Mouse (Mus musculus) E14TG2a.4 (cell line): Measurements from ENCODE around the gene Wbp11.

Experiments used
- H3K27me3 ChIP-seq: 2 replicates; pipeline ENCODE4 v1.6.1; 2014; ENCODE audit warnings: low read length, control low read depth; ENCODE audit not compliant: insufficient read depth
- H3K36me3 ChIP-seq: 2 replicates; pipeline ENCODE4 v1.6.1; 2014; ENCODE audit warnings: low read length, control low read depth; ENCODE audit not compliant: insufficient read depth
- H3K4me1 ChIP-seq: replicated peaks from 2 replicates; pipeline ENCODE4 v1.6.1; 2014; ENCODE audit warnings: low read depth, low read length, control low read depth
- H3K4me3 ChIP-seq: replicated peaks from 2 replicates; pipeline ENCODE4 v1.5.1; 2014; ENCODE audit warnings: mild to moderate bottlenecking, low read length
- H3K9me3 ChIP-seq: 2 replicates; pipeline ENCODE4 v1.6.1; 2014; ENCODE audit warnings: low read length, control low read depth
- CTCF ChIP-seq: conservative IDR thresholded peaks from 2 replicates; pipeline ENCODE4 v1.5.1; 2014; ENCODE audit warnings: low read length
- NANOG ChIP-seq: IDR thresholded peaks from 2 replicates; pipeline ENCODE4 v1.6.1; 2014; ENCODE audit warnings: borderline replicate concordance, low read length, mixed read lengths
- POU5F1 ChIP-seq: IDR thresholded peaks from 2 replicates; pipeline ENCODE4 v1.6.1; 2014; ENCODE audit warnings: low read length, borderline replicate concordance

Gene Wbp11

GRCm38 (mm10) chr6:136848971-136849370 is 20.9 kb upstream of the Wbp11 start:
- H3K36me3 ChIP-seq: no peaks in the 10 kb centered on the region

DNA sequence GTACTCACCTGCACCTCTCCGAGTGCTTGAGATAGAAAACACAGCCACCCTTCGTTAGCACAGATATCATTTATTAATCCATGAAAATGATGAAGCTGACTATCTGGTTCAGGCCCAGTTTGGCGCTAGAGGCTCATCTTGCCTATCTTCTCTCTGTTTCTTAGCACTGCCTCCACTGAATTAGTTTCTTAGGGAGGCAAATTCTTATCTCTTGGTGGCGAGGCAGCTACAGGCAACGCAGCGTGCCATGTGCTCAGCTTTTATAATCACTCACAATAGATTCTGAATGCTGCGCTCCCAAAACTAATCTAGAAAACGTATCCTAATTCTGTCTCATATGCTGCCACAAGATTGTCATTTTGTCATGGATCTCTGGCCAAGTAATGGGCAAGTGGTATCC is 20.4 kb upstream of the Wbp11 start:
- Histone ChIP-seq H3K36me3 (no peaks in the 10 kb centered on the region), H3K4me3 (no peak overlapping the region), H3K9me3 (no peaks in the 10 kb centered on the region), H3K27me3 (no peaks in the 10 kb centered on the region), H3K4me1 (peaks cover 6% of the 10 kb centered on the region)
- no peak for TF ChIP-seq NANOG
- no peak for TF ChIP-seq CTCF
- TF ChIP-seq POU5F1: no peak

More at GRCm38 (mm10) chr6:136848971-136849370, 20.9 kb upstream of the Wbp11 start:
- TF ChIP-seq NANOG (no peak), CTCF (no peak), POU5F1 (no peak)
- no peak overlapping the region for H3K4me3 ChIP-seq
- no peaks in the 10 kb centered on the region for H3K27me3 ChIP-seq
- no peaks in the 10 kb centered on the region for H3K9me3 ChIP-seq
- H3K4me1 ChIP-seq: peaks cover 6% of the 10 kb centered on the region

DNA sequence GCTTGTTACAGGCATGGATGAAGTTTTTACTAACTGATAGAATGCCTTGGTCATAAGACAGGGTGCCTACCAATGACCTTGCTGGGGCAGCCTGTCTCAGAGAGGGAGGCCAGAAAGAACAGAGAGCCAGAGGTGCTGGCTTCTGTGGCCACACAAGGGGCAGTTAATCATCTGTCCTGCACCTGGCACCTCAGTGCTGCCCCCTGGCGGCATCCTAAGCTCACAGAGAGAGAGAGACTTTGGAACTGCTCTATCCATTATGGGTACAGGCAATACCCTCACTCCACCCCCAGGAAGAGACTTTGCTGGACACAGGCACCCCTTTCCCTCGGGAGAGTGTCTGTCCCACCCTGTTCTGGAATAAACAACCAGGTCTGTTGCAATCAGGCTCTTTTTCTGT is 19.8 kb upstream of the Wbp11 start:
- H3K4me3 ChIP-seq: no peak overlapping the region
- H3K4me1 ChIP-seq: peaks cover 5% of the 10 kb centered on the region
- TF ChIP-seq CTCF: peak; percentile 71
- no peak for TF ChIP-seq NANOG
- H3K27me3 ChIP-seq: no peaks in the 10 kb centered on the region
- no peaks in the 10 kb centered on the region for H3K36me3 ChIP-seq
- no peaks in the 10 kb centered on the region for H3K9me3 ChIP-seq

DNA sequence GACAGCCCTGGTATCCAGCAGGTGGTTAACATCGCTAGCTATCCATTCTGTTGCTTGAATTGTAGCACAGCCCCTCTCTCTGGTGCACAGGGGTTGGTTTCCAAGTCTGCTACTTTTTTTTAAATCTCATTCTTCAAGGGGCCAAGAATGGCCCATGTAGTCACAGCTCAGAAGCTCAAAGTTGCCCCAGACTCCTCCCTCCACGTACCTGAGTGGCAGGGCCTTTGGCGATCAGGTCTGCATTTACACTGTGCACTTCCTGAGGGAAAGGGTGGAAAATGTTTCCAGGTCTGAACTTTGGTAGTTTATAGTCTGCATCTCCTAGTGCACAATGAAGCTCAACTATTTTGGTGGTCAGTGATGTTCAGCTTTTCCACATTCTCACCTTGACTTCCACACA is 19.2 kb upstream of the Wbp11 start:
- Histone ChIP-seq H3K4me3 (no peak overlapping the region), H3K36me3 (no peaks in the 10 kb centered on the region), H3K27me3 (no peaks in the 10 kb centered on the region), H3K9me3 (no peaks in the 10 kb centered on the region), H3K4me1 (peaks cover 5% of the 10 kb centered on the region)
- TF ChIP-seq CTCF: no peak
- no peak for TF ChIP-seq NANOG
- TF ChIP-seq POU5F1: no peak

GRCm38 (mm10) chr6:136845706-136846480 is 17.9 kb upstream of the Wbp11 start:
- Histone ChIP-seq H3K9me3 (no peaks in the 10 kb centered on the region), H3K4me1 (peaks cover 6% of the 10 kb centered on the region), H3K4me3 (no peak overlapping the region), H3K36me3 (no peaks in the 10 kb centered on the region), H3K27me3 (no peaks in the 10 kb centered on the region)
- TF ChIP-seq POU5F1: no peak
- TF ChIP-seq NANOG: no peak
- no peak for TF ChIP-seq CTCF

GRCm38 (mm10) chr6:136844903-136845302 is 16.9 kb upstream of the Wbp11 start:
- H3K4me3 ChIP-seq: no peak overlapping the region
- no peaks in the 10 kb centered on the region for H3K36me3 ChIP-seq
- peaks cover 6% of the 10 kb centered on the region for H3K4me1 ChIP-seq
- H3K27me3 ChIP-seq: no peaks in the 10 kb centered on the region
- no peaks in the 10 kb centered on the region for H3K9me3 ChIP-seq
- TF ChIP-seq CTCF: no peak

DNA sequence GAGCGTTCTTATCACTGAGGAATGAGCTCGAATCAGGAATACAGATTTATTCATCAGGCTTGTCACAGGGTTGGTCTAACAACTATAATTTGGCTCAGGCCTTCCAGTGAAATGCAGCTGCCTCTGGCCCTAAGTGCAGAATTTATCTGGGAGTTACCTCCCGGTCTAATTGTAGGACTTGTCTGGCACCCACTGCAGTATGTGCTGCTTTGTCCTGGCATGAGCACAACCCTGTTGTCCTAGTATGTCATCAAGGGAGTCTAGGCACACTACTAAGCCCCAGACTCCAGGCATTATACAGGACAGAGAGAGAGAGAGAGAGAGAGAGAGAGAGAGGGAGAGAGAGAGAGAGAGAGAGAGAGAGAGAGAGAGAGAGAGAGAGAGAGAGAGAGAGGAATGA is 9.3 kb upstream of the Wbp11 start:
- Histone ChIP-seq H3K4me3 (no peak overlapping the region), H3K27me3 (0 out of 2 replicates have a peak, but pooled peaks cover 2% of the 10 kb centered on the region), H3K9me3 (no peaks in the 10 kb centered on the region), H3K36me3 (no peaks in the 10 kb centered on the region), H3K4me1 (peaks cover 2% of the 10 kb centered on the region)
- no peak for TF ChIP-seq POU5F1
- no peak for TF ChIP-seq NANOG
- TF ChIP-seq CTCF: no peak

DNA sequence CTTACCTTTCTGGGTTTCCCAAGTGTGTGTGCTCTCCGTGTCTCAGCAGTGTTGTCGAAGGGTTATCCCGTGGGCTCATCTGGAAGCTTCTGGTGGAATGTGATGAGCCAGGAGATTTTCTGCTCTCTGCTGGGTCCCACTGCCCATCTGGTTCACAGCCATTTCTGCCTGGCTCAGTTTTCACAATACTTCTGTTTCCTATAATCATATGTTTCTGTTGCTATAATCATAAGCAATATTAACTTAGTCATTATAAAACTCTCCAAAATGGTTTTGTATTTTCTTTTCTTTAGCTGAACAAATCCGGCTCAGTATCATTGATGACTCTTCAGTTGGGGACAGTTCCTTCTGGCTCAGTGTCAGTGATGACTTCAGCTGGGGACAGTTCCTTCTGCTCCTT is 7.3 kb upstream of the Wbp11 start, which contains the start of gene Smco3:
Smco3 (minus strand) TSS at position 101 of the 400 bp plus-strand sequence.
- Histone ChIP-seq H3K9me3 (no peaks in the 10 kb centered on the region), H3K27me3 (0 out of 2 replicates have a peak, but pooled peaks cover 2% of the 10 kb centered on the region), H3K4me1 (no peaks in the 10 kb centered on the region), H3K4me3 (no peak within 1 kb of the TSS), H3K36me3 (no peaks in the 10 kb centered on the region)
- no peak for TF ChIP-seq POU5F1
- TF ChIP-seq NANOG: no peak
- no peak for TF ChIP-seq CTCF

GRCm38 (mm10) chr6:136831712-136832111 is 3.7 kb upstream of the Wbp11 start:
- H3K4me3 ChIP-seq: no peak overlapping the region
- 0 out of 2 replicates have a peak, but pooled peaks cover 2% of the 10 kb centered on the region for H3K27me3 ChIP-seq
- H3K4me1 ChIP-seq: peaks cover 4% of the 10 kb centered on the region
- no peaks in the 10 kb centered on the region for H3K36me3 ChIP-seq
- no peaks in the 10 kb centered on the region for H3K9me3 ChIP-seq
- TF ChIP-seq POU5F1 (no peak), CTCF (no peak), NANOG (no peak)
